Mouse (Mus musculus): ENCODE measurements at regions not wholly inside any gene's neighbourhood (a gene's known extent, or its start where the extent isn't known, plus 50 kb on each side); places are given as distances from the start of the nearest gene placed in this dataset.
"Not testable (repeated sequence)": the region's sequence is repeated elsewhere in the genome, so short reads cannot be mapped to it uniquely, and the experiment has no call there.

GRCm38 (mm10) chr14:33691690-33692089 lies 102.7 kb downstream of the Ptpn20 start:
- no peak for DNase-seq (ENCODE audit: low read depth, low spot score)

- DNase-seq (ENCODE audit: low read depth, low spot score) = no peak
These were observed 105.2 kb downstream of the Ptpn20 start for GRCm38 (mm10) chr14:33694224-33694623.

- DNase-seq (ENCODE audit: low read depth, low spot score) = peak; percentile 69
These were observed 106.5 kb downstream of the Ptpn20 start for GRCm38 (mm10) chr14:33695362-33695982.

GRCm38 (mm10) chr14:33696817-33697216 lies 107.8 kb downstream of the Ptpn20 start:
- no peak for DNase-seq (ENCODE audit: low read depth, low spot score)

GRCm38 (mm10) chr14:33699777-33700438 lies 110.9 kb downstream of the Ptpn20 start:
- no peak for DNase-seq (ENCODE audit: low read depth, low spot score)

GRCm38 (mm10) chr14:33707661-33708297 lies 118.8 kb downstream of the Ptpn20 start:
- DNase-seq (ENCODE audit: low read depth, low spot score) = peak; percentile 42

GRCm38 (mm10) chr14:33708298-33708665 lies 119.3 kb downstream of the Ptpn20 start:
- no peak for DNase-seq (ENCODE audit: low read depth, low spot score)

- no peak for DNase-seq (ENCODE audit: low read depth, low spot score)
These were observed 123.5 kb downstream of the Ptpn20 start for GRCm38 (mm10) chr14:33712458-33712857.

GRCm38 (mm10) chr14:33719651-33720050 lies 130.6 kb downstream of the Ptpn20 start:
- no peak for DNase-seq (ENCODE audit: low read depth, low spot score)

GRCm38 (mm10) chr14:33722379-33723145 lies 133.6 kb downstream of the Ptpn20 start:
- DNase-seq (ENCODE audit: low read depth, low spot score) = not testable (repeated sequence)

GRCm38 (mm10) chr14:33726500-33726899 lies 137.5 kb downstream of the Ptpn20 start:
- DNase-seq (ENCODE audit: low read depth, low spot score) = no peak

- no peak for DNase-seq (ENCODE audit: low read depth, low spot score)
These were observed 140.3 kb downstream of the Ptpn20 start for GRCm38 (mm10) chr14:33729115-33729884.

GRCm38 (mm10) chr14:33732698-33733097 lies 143.7 kb downstream of the Ptpn20 start:
- no peak for DNase-seq (ENCODE audit: low read depth, low spot score)

GRCm38 (mm10) chr14:33734446-33735043 lies 145.5 kb downstream of the Ptpn20 start:
- no peak for DNase-seq (ENCODE audit: low read depth, low spot score)

GRCm38 (mm10) chr14:33735653-33736052 lies 146.6 kb downstream of the Ptpn20 start:
- no peak for DNase-seq (ENCODE audit: low read depth, low spot score)

- DNase-seq (ENCODE audit: low read depth, low spot score) = no peak
These were observed 157.2 kb downstream of the Ptpn20 start for GRCm38 (mm10) chr14:33746181-33746580.

- no peak for DNase-seq (ENCODE audit: low read depth, low spot score)
These were observed 163.7 kb upstream of the Gdf10 start for GRCm38 (mm10) chr14:33759656-33760055.

- no peak for DNase-seq (ENCODE audit: low read depth, low spot score)
These were observed 159.7 kb upstream of the Gdf10 start for GRCm38 (mm10) chr14:33763641-33764046.

- no peak for DNase-seq (ENCODE audit: low read depth, low spot score)
These were observed 157.6 kb upstream of the Gdf10 start for GRCm38 (mm10) chr14:33765767-33766166.

GRCm38 (mm10) chr14:33772374-33772773 lies 151.0 kb upstream of the Gdf10 start:
- DNase-seq (ENCODE audit: low read depth, low spot score) = no peak

GRCm38 (mm10) chr14:33789556-33789955 lies 133.8 kb upstream of the Gdf10 start:
- no peak for DNase-seq (ENCODE audit: low read depth, low spot score)

Data from embryo, embryonic 11.5 days (tissue).